Mouse (Mus musculus) spleen, postnatal 14 days (tissue): ENCODE measurements around the gene Epb41l3.

Experiments used
- DNase-seq, 2 experiments: peaks; one replicate each; pipeline ENCODE4 v3.0.0; 2021 to 2022; ENCODE audit warnings: low spot score in 2 of 2

Gene Epb41l3

GRCm38 (mm10) chr17:69181560-69182316 lies 106.3 kb downstream of the Epb41l3 start:
- DNase-seq: no peak

- DNase-seq: no peak
Measured at GRCm38 (mm10) chr17:69187794-69188193, 112.3 kb downstream of the Epb41l3 start.

GRCm38 (mm10) chr17:69192863-69193493 lies 117.5 kb downstream of the Epb41l3 start:
- DNase-seq: no peak

GRCm38 (mm10) chr17:69194599-69194998 lies 119.1 kb downstream of the Epb41l3 start:
- DNase-seq: no peak

- no peak for DNase-seq
Measured at GRCm38 (mm10) chr17:69195758-69196157, 120.3 kb downstream of the Epb41l3 start.

GRCm38 (mm10) chr17:69196656-69197055 lies 121.2 kb downstream of the Epb41l3 start:
- DNase-seq: no peak

GRCm38 (mm10) chr17:69198805-69199204 lies 123.3 kb downstream of the Epb41l3 start:
- no peak for DNase-seq

- no peak for DNase-seq
Measured at GRCm38 (mm10) chr17:69199827-69200226, 124.3 kb downstream of the Epb41l3 start.

GRCm38 (mm10) chr17:69200936-69201335 lies 125.5 kb downstream of the Epb41l3 start:
- no peak for DNase-seq

- DNase-seq: no peak
Measured at GRCm38 (mm10) chr17:69205282-69205999, 130.0 kb downstream of the Epb41l3 start.

- no peak for DNase-seq
Measured at GRCm38 (mm10) chr17:69207562-69208312, 132.3 kb downstream of the Epb41l3 start.

- no peak for DNase-seq
Measured at GRCm38 (mm10) chr17:69211065-69211464, 135.6 kb downstream of the Epb41l3 start.

- no peak for DNase-seq
Measured at GRCm38 (mm10) chr17:69216120-69216519, 140.6 kb downstream of the Epb41l3 start.

GRCm38 (mm10) chr17:69220849-69221248 lies 145.4 kb downstream of the Epb41l3 start:
- no peak for DNase-seq

- DNase-seq: no peak
Measured at GRCm38 (mm10) chr17:69221377-69221776, 145.9 kb downstream of the Epb41l3 start.

GRCm38 (mm10) chr17:69221966-69222692 lies 146.6 kb downstream of the Epb41l3 start:
- DNase-seq: no peak

- DNase-seq: no peak
Measured at GRCm38 (mm10) chr17:69225996-69226395, 150.5 kb downstream of the Epb41l3 start.

- DNase-seq: no peak
Measured at GRCm38 (mm10) chr17:69227426-69228014, 152.0 kb downstream of the Epb41l3 start.

- no peak for DNase-seq
Measured at GRCm38 (mm10) chr17:69229451-69229850, 154.0 kb downstream of the Epb41l3 start.

GRCm38 (mm10) chr17:69230131-69230621 lies 154.7 kb downstream of the Epb41l3 start:
- no peak for DNase-seq

- DNase-seq: no peak
Measured at GRCm38 (mm10) chr17:69231360-69231759, 155.9 kb downstream of the Epb41l3 start.
